Mouse (Mus musculus): ENCODE results near the gene Fgfr2. TPM values are rescaled to one million over a fixed set of nuclear protein-coding genes. Genes with fewer than 3 reads are reported as not detected.

Gene Fgfr2
- polyA plus RNA-seq, 1 experiment from 2014 or later: 169 TPM

DNA sequence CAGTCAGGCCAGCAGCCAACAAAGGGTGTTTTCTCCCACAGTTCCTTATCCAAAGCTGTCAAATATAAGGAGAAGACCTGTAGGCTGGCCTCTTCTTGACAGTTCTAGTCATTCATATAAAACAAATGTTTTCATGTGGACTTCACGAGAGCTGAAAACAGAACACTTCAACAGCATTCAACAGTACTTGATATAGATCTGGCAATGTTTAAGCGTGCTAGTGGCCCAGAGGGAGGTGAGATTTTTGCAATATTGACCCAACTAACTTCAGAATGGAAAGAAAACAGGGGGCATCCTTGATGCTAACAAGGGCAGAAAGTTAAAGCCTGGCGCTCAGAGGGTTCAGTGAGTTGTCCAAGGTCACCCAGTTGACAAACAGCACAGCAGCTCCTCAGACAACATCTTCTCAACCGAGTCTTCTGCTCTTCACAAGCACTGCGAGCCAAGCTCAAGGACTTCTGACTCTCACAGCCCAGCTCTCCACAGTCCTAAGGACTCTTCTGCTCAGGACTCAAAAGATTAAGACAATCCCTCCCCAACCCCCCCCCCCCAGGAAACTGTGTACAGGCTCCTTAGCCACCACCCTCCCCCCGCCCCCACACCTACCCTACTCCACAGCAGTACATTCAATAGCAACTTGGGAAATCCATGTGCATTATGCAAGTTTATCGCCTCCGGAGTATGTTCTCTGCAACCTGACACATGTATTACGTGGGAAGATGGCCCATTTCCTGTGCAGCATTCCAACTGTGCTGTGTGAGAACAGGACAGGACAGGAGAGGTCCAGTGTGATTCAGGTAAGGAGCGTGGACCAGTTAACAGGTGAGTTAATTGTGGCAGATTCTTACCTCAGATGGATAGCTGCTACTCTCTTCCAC, 703.5 kb downstream of the Fgfr2 start:
- no peak for ATAC-seq (ENCODE audit: insufficient number of reproducible peaks, insufficient read depth, low FRiP score, low read depth)
- no peak overlapping the region for H3K9ac ChIP-seq (replicated peaks; ENCODE audit: low read depth, low read length)
- no peaks in the 10 kb centered on the region for H3K9me3 ChIP-seq (ENCODE audit: control insufficient read depth, low read depth, low read length)
- no peak overlapping the region for H3K27ac ChIP-seq (ENCODE audit: low read length)
- H3K36me3 ChIP-seq (ENCODE audit: control insufficient read depth, insufficient read depth, low read length): no peaks in the 10 kb centered on the region
- no peaks in the 10 kb centered on the region for H3K27me3 ChIP-seq (ENCODE audit: control insufficient read depth, insufficient read depth, low read length)
- no peak overlapping the region for H3K4me2 ChIP-seq (replicated peaks; ENCODE audit: low read depth, low read length)
- WGBS: 80% methylated on average over 10 of the region's 10 CpGs
- H3K4me3 ChIP-seq (ENCODE audit: low read depth, low read length): no peak overlapping the region
- peaks cover 4% of the 10 kb centered on the region; the same call in 1 of the 2 replicates for H3K4me1 ChIP-seq (ENCODE audit: control insufficient read depth, insufficient read depth, low read length)

DNA sequence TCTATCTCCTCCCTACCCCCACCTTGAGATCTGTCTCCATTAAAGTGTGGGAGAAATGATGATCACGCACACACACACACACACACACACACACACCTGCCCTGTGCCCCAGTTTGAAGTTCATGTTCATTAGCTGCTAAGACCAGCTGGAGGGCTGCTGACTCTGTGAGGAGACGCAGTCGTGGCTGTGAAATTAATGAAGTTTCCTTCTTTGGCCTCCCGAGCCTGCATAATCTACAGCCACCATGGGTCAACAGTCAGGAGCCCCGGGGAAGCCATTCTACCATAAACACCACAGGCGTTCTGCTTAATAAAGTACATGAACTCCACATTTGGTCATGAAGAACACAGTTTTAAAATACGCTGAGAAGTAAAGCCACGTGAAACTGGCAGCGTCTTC, 706.3 kb downstream of the Fgfr2 start:
- ATAC-seq (ENCODE audit: insufficient number of reproducible peaks, insufficient read depth, low FRiP score, low read depth): no peak
- WGBS: 49% methylated on average over 9 of the region's 9 CpGs
- H3K4me2 ChIP-seq (replicated peaks; ENCODE audit: low read depth, low read length): no peak overlapping the region

GRCm38 (mm10) chr7:132415866-132416265, 707.3 kb downstream of the Fgfr2 start:
- no peak for ATAC-seq (ENCODE audit: insufficient number of reproducible peaks, insufficient read depth, low FRiP score, low read depth)
- Histone ChIP-seq H3K27me3 (ENCODE audit: control insufficient read depth, insufficient read depth, low read length) (no peaks in the 10 kb centered on the region), H3K4me3 (ENCODE audit: low read depth, low read length) (no peak overlapping the region)

More for the DNA sequence above, 706.3 kb downstream of the Fgfr2 start:
- Histone ChIP-seq H3K9ac (replicated peaks; ENCODE audit: low read depth, low read length) (no peak overlapping the region), H3K36me3 (ENCODE audit: control insufficient read depth, insufficient read depth, low read length) (no peaks in the 10 kb centered on the region), H3K27me3 (ENCODE audit: control insufficient read depth, insufficient read depth, low read length) (no peaks in the 10 kb centered on the region), H3K27ac (ENCODE audit: low read length) (no peak overlapping the region), H3K9me3 (ENCODE audit: control insufficient read depth, low read depth, low read length) (no peaks in the 10 kb centered on the region), H3K4me3 (ENCODE audit: low read depth, low read length) (no peak overlapping the region), H3K4me1 (ENCODE audit: control insufficient read depth, insufficient read depth, low read length) (peaks cover 4% of the 10 kb centered on the region; the same call in 1 of the 2 replicates)

GRCm38 (mm10) chr7:132412520-132412919, 710.6 kb downstream of the Fgfr2 start:
- Histone ChIP-seq H3K4me3 (ENCODE audit: low read depth, low read length) (no peak overlapping the region), H3K27me3 (ENCODE audit: control insufficient read depth, insufficient read depth, low read length) (no peaks in the 10 kb centered on the region), H3K4me2 (replicated peaks; ENCODE audit: low read depth, low read length) (no peak overlapping the region), H3K4me1 (ENCODE audit: control insufficient read depth, insufficient read depth, low read length) (peaks cover 4% of the 10 kb centered on the region; the same call in 1 of the 2 replicates), H3K36me3 (ENCODE audit: control insufficient read depth, insufficient read depth, low read length) (no peaks in the 10 kb centered on the region), H3K9ac (replicated peaks; ENCODE audit: low read depth, low read length) (no peak overlapping the region), H3K27ac (ENCODE audit: low read length) (no peak overlapping the region), H3K9me3 (ENCODE audit: control insufficient read depth, low read depth, low read length) (no peaks in the 10 kb centered on the region)
- ATAC-seq (ENCODE audit: insufficient number of reproducible peaks, insufficient read depth, low FRiP score, low read depth): no peak
- 44% methylated on average over 2 of the region's 2 CpGs for WGBS

More at GRCm38 (mm10) chr7:132415866-132416265, 707.3 kb downstream of the Fgfr2 start:
- Histone ChIP-seq H3K27ac (ENCODE audit: low read length) (no peak overlapping the region), H3K4me1 (ENCODE audit: control insufficient read depth, insufficient read depth, low read length) (peaks cover 4% of the 10 kb centered on the region; the same call in 1 of the 2 replicates), H3K9ac (replicated peaks; ENCODE audit: low read depth, low read length) (no peak overlapping the region), H3K9me3 (ENCODE audit: control insufficient read depth, low read depth, low read length) (no peaks in the 10 kb centered on the region), H3K36me3 (ENCODE audit: control insufficient read depth, insufficient read depth, low read length) (no peaks in the 10 kb centered on the region), H3K4me2 (replicated peaks; ENCODE audit: low read depth, low read length) (no peak overlapping the region)

GRCm38 (mm10) chr7:132411708-132412107, 711.4 kb downstream of the Fgfr2 start:
- Histone ChIP-seq H3K27ac (ENCODE audit: low read length) (no peak overlapping the region), H3K4me3 (ENCODE audit: low read depth, low read length) (no peak overlapping the region), H3K4me1 (ENCODE audit: control insufficient read depth, insufficient read depth, low read length) (no peaks in the 10 kb centered on the region), H3K9me3 (ENCODE audit: control insufficient read depth, low read depth, low read length) (no peaks in the 10 kb centered on the region), H3K36me3 (ENCODE audit: control insufficient read depth, insufficient read depth, low read length) (no peaks in the 10 kb centered on the region), H3K9ac (replicated peaks; ENCODE audit: low read depth, low read length) (no peak overlapping the region), H3K27me3 (ENCODE audit: control insufficient read depth, insufficient read depth, low read length) (no peaks in the 10 kb centered on the region), H3K4me2 (replicated peaks; ENCODE audit: low read depth, low read length) (no peak overlapping the region)
- WGBS: 88% methylated on average over 2 of the region's 2 CpGs
- ATAC-seq (ENCODE audit: insufficient number of reproducible peaks, insufficient read depth, low FRiP score, low read depth): no peak

- no peaks in the 10 kb centered on the region for H3K9me3 ChIP-seq (ENCODE audit: control insufficient read depth, low read depth, low read length)
- no peak overlapping the region for H3K4me2 ChIP-seq (replicated peaks; ENCODE audit: low read depth, low read length)
- no peaks in the 10 kb centered on the region for H3K36me3 ChIP-seq (ENCODE audit: control insufficient read depth, insufficient read depth, low read length)
- no peak overlapping the region for H3K9ac ChIP-seq (replicated peaks; ENCODE audit: low read depth, low read length)
- no peak overlapping the region for H3K4me3 ChIP-seq (ENCODE audit: low read depth, low read length)
- no peaks in the 10 kb centered on the region for H3K4me1 ChIP-seq (ENCODE audit: control insufficient read depth, insufficient read depth, low read length)
- no peaks in the 10 kb centered on the region for H3K27me3 ChIP-seq (ENCODE audit: control insufficient read depth, insufficient read depth, low read length)
- 87% methylated on average over 4 of the region's 4 CpGs for WGBS
- no peak overlapping the region for H3K27ac ChIP-seq (ENCODE audit: low read length)
- ATAC-seq (ENCODE audit: insufficient number of reproducible peaks, insufficient read depth, low FRiP score, low read depth): no peak
Observed at GRCm38 (mm10) chr7:132410958-132411357, 712.2 kb downstream of the Fgfr2 start.

DNA sequence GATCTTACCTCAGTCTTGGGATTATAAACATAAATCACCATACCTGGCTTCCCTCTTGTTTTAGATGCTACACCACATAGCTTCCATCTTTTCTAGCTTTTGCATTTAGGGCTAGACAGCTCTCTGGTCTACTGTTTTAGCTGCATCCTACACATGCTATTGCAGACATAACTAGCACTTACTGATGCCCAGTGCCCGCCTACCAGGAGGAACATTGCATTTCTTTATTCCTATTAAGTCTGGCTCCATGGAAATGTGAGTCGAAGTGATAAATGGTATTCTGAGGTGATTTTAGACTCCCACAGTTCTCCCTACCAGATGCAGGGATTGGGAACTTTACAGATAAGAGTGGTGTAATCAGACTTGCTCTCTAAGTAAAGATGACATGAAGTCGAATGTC, 713.3 kb downstream of the Fgfr2 start:
- H3K27me3 ChIP-seq (ENCODE audit: control insufficient read depth, insufficient read depth, low read length): no peaks in the 10 kb centered on the region
- H3K4me2 ChIP-seq (replicated peaks; ENCODE audit: low read depth, low read length): no peak overlapping the region
- no peak for ATAC-seq (ENCODE audit: insufficient number of reproducible peaks, insufficient read depth, low FRiP score, low read depth)
- 83% methylated on average over 3 of the region's 3 CpGs for WGBS
- H3K4me3 ChIP-seq (ENCODE audit: low read depth, low read length): no peak overlapping the region
- no peaks in the 10 kb centered on the region for H3K9me3 ChIP-seq (ENCODE audit: control insufficient read depth, low read depth, low read length)
- no peaks in the 10 kb centered on the region for H3K36me3 ChIP-seq (ENCODE audit: control insufficient read depth, insufficient read depth, low read length)
- H3K27ac ChIP-seq (ENCODE audit: low read length): no peak overlapping the region
- H3K9ac ChIP-seq (replicated peaks; ENCODE audit: low read depth, low read length): no peak overlapping the region
- no peaks in the 10 kb centered on the region for H3K4me1 ChIP-seq (ENCODE audit: control insufficient read depth, insufficient read depth, low read length)

- H3K4me3 ChIP-seq (ENCODE audit: low read depth, low read length): no peak overlapping the region
- WGBS: 71% methylated on average over 10 of the region's 10 CpGs
- no peak overlapping the region for H3K9ac ChIP-seq (replicated peaks; ENCODE audit: low read depth, low read length)
- no peaks in the 10 kb centered on the region for H3K4me1 ChIP-seq (ENCODE audit: control insufficient read depth, insufficient read depth, low read length)
- no peak overlapping the region for H3K27ac ChIP-seq (ENCODE audit: low read length)
- no peaks in the 10 kb centered on the region for H3K36me3 ChIP-seq (ENCODE audit: control insufficient read depth, insufficient read depth, low read length)
- no peaks in the 10 kb centered on the region for H3K9me3 ChIP-seq (ENCODE audit: control insufficient read depth, low read depth, low read length)
- H3K4me2 ChIP-seq (replicated peaks; ENCODE audit: low read depth, low read length): no peak overlapping the region
- 0 out of 2 replicates have a peak, but pooled peaks have one; percentile 49 for ATAC-seq (ENCODE audit: insufficient number of reproducible peaks, insufficient read depth, low FRiP score, low read depth)
- no peaks in the 10 kb centered on the region for H3K27me3 ChIP-seq (ENCODE audit: control insufficient read depth, insufficient read depth, low read length)
Observed at GRCm38 (mm10) chr7:132402377-132403084, 720.6 kb downstream of the Fgfr2 start.

All from stomach, embryonic 14.5 days (tissue).